Mouse (Mus musculus) limb, embryonic 10.5 days (tissue): Measurements from ENCODE around the gene Psmf1. TPM values are rescaled to one million over a fixed set of nuclear protein-coding genes. Genes with fewer than 3 reads are reported as not detected.

Source experiments
- DNase-seq: peaks from one replicate; pipeline ENCODE4 v3.0.0-alpha.2; 2017; ENCODE audit warnings: low spot score
- H3K27ac ChIP-seq: fragments of 300-500 bp; sonication (generic); 2 replicates; pipeline ENCODE4 v1.5.1; 2016; ENCODE audit warnings: mild to moderate bottlenecking
- H3K27me3 ChIP-seq: fragments of 300-500 bp; sonication (generic); 2 replicates; pipeline ENCODE4 v1.6.1; 2016; ENCODE audit warnings: low read depth, mild to moderate bottlenecking; ENCODE audit not compliant: poor library complexity, severe bottlenecking
- H3K36me3 ChIP-seq: fragments of 300-500 bp; sonication (generic); 2 replicates; pipeline ENCODE4 v1.6.1; 2016; ENCODE audit warnings: mild to moderate bottlenecking, moderate library complexity
- H3K4me1 ChIP-seq: fragments of 300-500 bp; sonication (generic); 2 replicates; pipeline ENCODE4 v1.6.1; 2016
- H3K4me3 ChIP-seq: fragments of 300-500 bp; sonication (generic); 2 replicates; pipeline ENCODE4 v1.5.1; 2016; ENCODE audit warnings: mild to moderate bottlenecking, moderate library complexity
- H3K9me3 ChIP-seq: fragments of 300-500 bp; sonication (generic); replicated peaks from 2 replicates; pipeline ENCODE4 v1.6.1; 2016; ENCODE audit warnings: mild to moderate bottlenecking
- WGBS: fragments of 180-500 bp; shearing (Covaris S2); methylation state at CpG from one replicate; pipeline ENCODE4 v1.1.7; 2016; 5-methylcytosine and 5-hydroxymethylcytosine counted together
- polyA plus RNA-seq: library from polyadenylated mRNA; unstranded; fragments of >200 nt; fragmentation: Nextera tagmentation; extraction: Ambion mirVana; gene quantifications from 2 replicates; pipeline ENCODE4 v1.2.1, GENCODE M21; 2016

The Psmf1 gene
- polyA plus RNA-seq, 1 experiment from 2014 or later: 60.6 TPM

GRCm38 (mm10) chr2:151751330-151751729 is 7.3 kb upstream of the Psmf1 start:
- no peaks in the 10 kb centered on the region for H3K9me3 ChIP-seq
- H3K4me3 ChIP-seq: no peak overlapping the region
- no peak overlapping the region for H3K27ac ChIP-seq
- DNase-seq: no peak
- WGBS: 81% methylated on average over 5 of the region's 5 CpGs
- H3K4me1 ChIP-seq: peaks cover 23% of the 10 kb centered on the region
- H3K36me3 ChIP-seq: no peaks in the 10 kb centered on the region
- H3K27me3 ChIP-seq: peaks cover 1% of the 10 kb centered on the region

DNA sequence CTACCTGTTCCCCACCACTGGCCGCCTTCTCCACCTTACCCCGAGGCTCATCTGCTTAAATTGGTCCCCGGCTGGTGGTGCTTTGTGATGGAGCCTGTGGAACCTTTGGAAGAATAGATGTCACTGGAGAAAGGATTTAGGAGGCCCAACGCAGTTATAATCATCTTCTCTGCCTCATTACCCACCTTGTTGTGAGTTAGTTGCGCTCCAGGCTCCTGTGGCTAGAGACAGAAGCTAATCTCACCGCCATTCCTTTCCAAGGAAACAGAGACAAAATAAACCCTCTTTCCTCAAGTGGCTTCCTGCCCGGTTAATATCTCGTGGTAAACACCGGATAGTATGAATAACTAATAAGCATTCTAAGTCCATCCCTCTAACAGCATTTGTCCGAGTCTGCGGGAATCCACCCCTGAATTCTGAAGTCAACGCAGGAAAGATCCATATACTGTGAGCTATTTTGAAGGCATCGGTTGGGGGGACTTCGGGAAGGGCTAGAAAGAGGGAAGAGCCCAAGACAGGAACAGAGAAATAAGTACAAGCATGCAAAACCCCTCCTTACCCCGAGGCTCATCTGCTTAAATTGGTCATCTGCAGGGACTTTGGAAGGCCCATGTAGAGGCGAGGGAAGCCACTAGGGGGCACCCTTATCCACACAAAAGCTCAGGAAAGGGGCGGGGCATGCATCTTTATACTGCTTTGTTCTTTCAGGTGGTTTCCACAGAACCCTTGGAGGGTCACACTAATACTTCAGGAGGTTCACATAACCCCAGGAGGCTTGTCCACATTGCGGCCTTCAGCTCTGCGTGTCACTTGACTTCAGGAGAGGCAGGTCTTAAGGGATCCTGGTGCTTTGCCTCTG is 4.1 kb upstream of the Psmf1 start:
- 41% methylated on average over 19 of the region's 19 CpGs for WGBS
- no peaks in the 10 kb centered on the region for H3K9me3 ChIP-seq
- peak overlapping the region; percentile 75 for H3K27ac ChIP-seq
- no peak overlapping the region for H3K4me3 ChIP-seq
- DNase-seq: peak; percentile 91
- H3K27me3 ChIP-seq: peaks cover 6% of the 10 kb centered on the region
- H3K4me1 ChIP-seq: peaks cover 21% of the 10 kb centered on the region
- no peaks in the 10 kb centered on the region for H3K36me3 ChIP-seq

DNA sequence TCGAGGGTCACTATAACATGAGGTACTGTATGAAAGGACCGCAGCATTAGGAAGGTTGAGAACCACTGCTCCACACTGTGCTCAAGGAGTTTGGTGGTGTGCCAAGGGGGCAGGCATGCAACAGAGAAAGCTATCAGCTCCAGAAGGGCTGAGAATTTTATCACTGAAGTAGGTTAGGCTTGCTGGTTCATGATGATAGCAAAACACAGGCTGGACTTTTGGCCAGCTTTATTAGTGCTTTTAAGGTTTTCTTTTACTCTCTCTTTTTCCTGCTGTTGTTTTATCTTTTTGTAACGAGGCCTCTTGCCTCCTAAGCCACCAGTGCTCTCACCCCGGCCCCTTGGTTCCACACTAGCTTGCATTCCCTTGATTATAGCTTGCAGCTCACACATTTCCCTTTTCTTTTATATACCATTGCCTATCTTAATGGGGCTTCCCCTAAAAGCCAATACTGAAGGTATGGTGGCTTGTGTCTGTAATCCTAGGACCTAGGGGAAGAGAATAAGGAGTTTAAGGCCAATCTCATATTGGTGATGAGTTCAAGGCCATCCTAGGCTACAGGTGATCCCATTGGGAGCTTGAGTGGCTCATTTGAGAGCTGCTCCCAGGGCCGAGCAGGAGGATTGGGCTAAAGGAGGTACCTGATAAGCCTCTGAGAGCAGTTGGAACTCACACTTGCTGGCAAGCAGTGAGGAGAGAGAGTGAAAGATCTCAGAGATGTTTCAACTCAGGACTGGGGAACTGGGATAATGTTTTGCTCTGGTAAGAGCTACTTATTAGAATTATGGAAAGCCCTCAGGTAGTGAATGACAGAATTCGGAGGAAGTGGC is 921 bp downstream of the Psmf1 start:
- Histone ChIP-seq H3K9me3 (no peaks in the 10 kb centered on the region), H3K27ac (no peak overlapping the region), H3K27me3 (peaks cover 6% of the 10 kb centered on the region), H3K4me3 (no peak overlapping the region), H3K36me3 (peaks cover 2% of the 10 kb centered on the region; the same call in 1 of the 2 replicates), H3K4me1 (peaks cover 25% of the 10 kb centered on the region)
- WGBS: 70% methylated on average over 6 of the region's 6 CpGs
- DNase-seq: no peak

DNA sequence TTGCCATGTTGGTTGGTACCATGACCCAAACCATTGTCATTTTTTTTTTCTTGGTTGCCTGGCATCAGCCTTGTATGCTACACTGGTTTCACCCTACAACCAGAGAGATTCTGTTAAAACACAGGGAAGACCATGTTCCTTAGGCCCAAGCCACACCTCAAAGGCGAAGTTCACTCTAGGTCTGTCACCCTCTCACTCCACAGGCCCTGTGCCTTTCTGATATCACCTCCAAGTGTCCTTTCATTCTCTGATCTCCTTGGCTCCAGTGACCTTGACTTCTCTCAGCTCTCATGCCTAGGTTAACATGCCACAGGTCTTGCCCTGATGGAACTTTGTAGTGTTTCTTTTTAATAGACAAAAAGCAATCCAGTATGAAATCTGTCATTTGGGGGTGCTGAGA is 1.9 kb downstream of the Psmf1 start:
- H3K4me3 ChIP-seq: no peak overlapping the region
- DNase-seq: no peak
- H3K4me1 ChIP-seq: peaks cover 24% of the 10 kb centered on the region
- peaks cover 6% of the 10 kb centered on the region; the same call in 1 of the 2 replicates for H3K27me3 ChIP-seq
- no peak overlapping the region for H3K27ac ChIP-seq
- no peaks in the 10 kb centered on the region for H3K9me3 ChIP-seq
- H3K36me3 ChIP-seq: peaks cover 2% of the 10 kb centered on the region; the same call in 1 of the 2 replicates
- 84% methylated on average over 1 of the region's 1 CpGs for WGBS

GRCm38 (mm10) chr2:151740741-151741526 is 3.1 kb downstream of the Psmf1 start:
- H3K27ac ChIP-seq: peak overlapping the region; percentile 85
- WGBS: under 1% methylated on average over 61 of the region's 61 CpGs

DNA sequence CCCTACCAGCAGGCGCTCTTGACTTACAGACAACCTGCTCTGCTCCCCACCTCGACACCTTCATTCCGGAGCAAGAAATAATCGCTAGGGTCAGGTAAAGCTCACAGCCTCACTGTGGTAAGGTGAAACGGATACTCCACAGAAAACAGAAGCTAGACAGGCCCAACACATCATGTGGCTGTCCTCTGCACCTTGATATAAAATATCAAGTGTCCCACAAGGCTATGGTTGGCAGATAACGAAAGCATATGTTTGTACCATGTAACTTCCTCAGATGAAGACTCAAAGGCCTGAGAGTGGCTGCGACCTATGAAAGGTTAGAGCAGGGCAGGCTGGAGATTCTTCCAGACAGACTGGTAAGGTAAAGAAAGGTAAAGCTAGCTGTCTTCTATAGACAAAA is 4.5 kb downstream of the Psmf1 start:
- WGBS: 92% methylated on average over 7 of the region's 7 CpGs
- Histone ChIP-seq H3K27me3 (no peaks in the 10 kb centered on the region), H3K27ac (no peak overlapping the region), H3K4me1 (peaks cover 24% of the 10 kb centered on the region), H3K9me3 (no peaks in the 10 kb centered on the region), H3K36me3 (peaks cover 14% of the 10 kb centered on the region), H3K4me3 (0 out of 2 replicates have a peak overlapping the region, but pooled peaks have one; percentile 84)
- no peak for DNase-seq

More at GRCm38 (mm10) chr2:151740741-151741526, 3.1 kb downstream of the Psmf1 start:
- Histone ChIP-seq H3K27me3 (0 out of 2 replicates have a peak, but pooled peaks cover 1% of the 10 kb centered on the region), H3K9me3 (no peaks in the 10 kb centered on the region), H3K36me3 (peaks cover 2% of the 10 kb centered on the region; the same call in 1 of the 2 replicates), H3K4me3 (peak overlapping the region; percentile 84), H3K4me1 (peaks cover 24% of the 10 kb centered on the region)
- DNase-seq: peak; percentile 86

GRCm38 (mm10) chr2:151739081-151739480 is 4.9 kb downstream of the Psmf1 start:
- H3K27ac ChIP-seq: no peak overlapping the region
- H3K4me1 ChIP-seq: peaks cover 24% of the 10 kb centered on the region
- H3K36me3 ChIP-seq: peaks cover 18% of the 10 kb centered on the region
- H3K9me3 ChIP-seq: no peaks in the 10 kb centered on the region
- H3K27me3 ChIP-seq: no peaks in the 10 kb centered on the region
- no peak for DNase-seq
- 97% methylated on average over 3 of the region's 3 CpGs for WGBS
- H3K4me3 ChIP-seq: no peak overlapping the region

- Histone ChIP-seq H3K27ac (no peak overlapping the region), H3K4me3 (no peak overlapping the region), H3K9me3 (no peaks in the 10 kb centered on the region), H3K36me3 (peaks cover 24% of the 10 kb centered on the region), H3K27me3 (no peaks in the 10 kb centered on the region), H3K4me1 (peaks cover 24% of the 10 kb centered on the region)
- 86% methylated on average over 4 of the region's 4 CpGs for WGBS
- DNase-seq: no peak
These were observed 5.5 kb downstream of the Psmf1 start for GRCm38 (mm10) chr2:151738460-151738859.

GRCm38 (mm10) chr2:151735422-151735821 is 8.6 kb downstream of the Psmf1 start:
- Histone ChIP-seq H3K27ac (no peak overlapping the region), H3K9me3 (no peaks in the 10 kb centered on the region), H3K4me3 (no peak overlapping the region), H3K4me1 (peaks cover 15% of the 10 kb centered on the region), H3K27me3 (no peaks in the 10 kb centered on the region), H3K36me3 (peaks cover 44% of the 10 kb centered on the region)
- no peak for DNase-seq
- 92% methylated on average over 6 of the region's 6 CpGs for whole genome bisulfite sequencing

DNA sequence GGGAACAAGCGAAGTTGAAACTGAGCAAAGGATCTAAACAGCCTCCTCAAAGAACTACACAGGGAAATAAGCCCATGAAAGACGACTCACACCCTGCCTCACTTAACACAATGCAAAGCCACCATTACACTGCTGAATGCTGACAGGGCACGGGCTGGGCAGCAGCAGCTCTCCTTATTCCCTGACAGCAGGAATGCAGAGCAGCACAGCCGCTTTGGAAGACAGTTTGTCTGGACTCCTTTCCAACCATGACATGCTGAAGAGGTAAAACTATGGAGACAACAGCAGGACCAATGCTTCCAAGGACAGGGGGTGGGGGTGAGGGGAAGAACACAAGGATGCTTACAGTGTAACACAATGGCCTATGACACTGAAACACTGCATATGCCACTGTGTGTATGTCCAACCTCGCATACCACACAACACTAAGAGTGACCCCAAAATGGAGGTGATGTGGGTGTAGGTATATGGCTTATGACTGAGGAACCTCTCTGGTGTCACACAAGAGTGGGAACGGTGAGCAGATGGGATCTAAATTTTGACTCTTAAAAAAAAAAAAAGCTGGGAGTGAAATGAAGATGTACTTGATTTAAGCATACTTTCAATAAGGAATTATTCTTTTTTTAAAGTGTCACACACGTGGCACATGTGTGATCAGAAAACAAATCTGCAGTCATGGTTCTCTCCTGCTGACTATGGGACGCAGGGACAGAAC is 10.7 kb downstream of the Psmf1 start:
- 87% methylated on average over 8 of the region's 8 CpGs for WGBS
- Histone ChIP-seq H3K27ac (no peak overlapping the region), H3K9me3 (no peaks in the 10 kb centered on the region), H3K4me3 (no peak overlapping the region), H3K27me3 (no peaks in the 10 kb centered on the region), H3K4me1 (no peaks in the 10 kb centered on the region), H3K36me3 (peaks cover 62% of the 10 kb centered on the region)
- no peak for DNase-seq

DNA sequence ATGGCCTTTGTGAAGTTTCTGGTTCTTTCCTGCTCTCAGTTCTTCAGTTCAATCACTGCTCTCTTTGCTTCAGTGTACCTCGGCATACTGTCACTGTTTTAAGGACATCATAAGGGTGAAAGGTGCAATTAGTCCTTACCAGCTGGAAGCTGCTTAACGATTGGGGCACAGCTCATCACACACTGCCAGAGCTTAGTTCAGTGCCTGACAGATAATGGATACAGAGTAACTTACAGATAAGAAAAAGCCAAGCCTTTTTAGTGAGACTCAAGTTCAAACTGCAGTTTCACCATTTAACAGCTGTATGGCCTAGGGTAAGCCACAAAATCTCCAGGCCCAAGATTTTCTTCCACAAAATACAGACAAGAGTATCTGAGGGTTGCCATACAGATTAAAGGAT is 19.9 kb downstream of the Psmf1 start:
- WGBS: 82% methylated on average over 2 of the region's 2 CpGs
- Histone ChIP-seq H3K9me3 (no peaks in the 10 kb centered on the region), H3K4me3 (no peak overlapping the region), H3K27ac (no peak overlapping the region), H3K27me3 (no peaks in the 10 kb centered on the region), H3K4me1 (no peaks in the 10 kb centered on the region), H3K36me3 (peaks cover 98% of the 10 kb centered on the region)
- no peak for DNase-seq
